Mouse (Mus musculus) liver, embryonic 14.5 days (tissue): Measurements from ENCODE around the gene Dock1. TPM values are rescaled to one million over a fixed set of nuclear protein-coding genes. Genes with fewer than 3 reads are reported as not detected.

Experiments used
- ATAC-seq: fragments of 200-750 bp; cut with Nextera tagmentation; 2 replicates; pipeline ENCODE4 v1.8.0; 2017; ENCODE audit warnings: moderate number of reproducible peaks, mild to moderate bottlenecking, moderate library complexity; ENCODE audit not compliant: insufficient read depth
- DNase-seq, 3 experiments: peaks; one replicate each; pipeline ENCODE4 v3.0.0-alpha.2; 2012 to 2013; ENCODE audit warnings: low read depth in 3 of 3, low spot score in 3 of 3
- H3K27ac ChIP-seq: fragments of 300-500 bp; sonication (generic); 2 replicates; pipeline ENCODE4 v1.5.1; 2014; ENCODE audit warnings: moderate library complexity, mild to moderate bottlenecking, control low read depth, inconsistent platforms
- H3K27me3 ChIP-seq: fragments of 300-500 bp; sonication (generic); 2 replicates; pipeline ENCODE4 v1.6.1; 2014; ENCODE audit warnings: mild to moderate bottlenecking, low read length, moderate library complexity; ENCODE audit not compliant: control insufficient read depth, insufficient read depth
- H3K36me3 ChIP-seq: fragments of 300-500 bp; sonication (generic); replicated peaks from 2 replicates; pipeline ENCODE4 v1.6.1; 2014; ENCODE audit warnings: low read depth; ENCODE audit not compliant: control insufficient read depth, insufficient read depth
- H3K4me1 ChIP-seq, 2 experiments: fragments of 200-500 bp in 1 of 2; fragments of 300-500 bp in 1 of 2; sonication (generic) in 1 of 2; replicated peaks; 2 replicates each; pipeline ENCODE4 v1.6.1; 2012 to 2014; ENCODE audit warnings: antibody characterized with exemption in 1 of 2, inconsistent platforms in 1 of 2, low read length in 1 of 2; ENCODE audit not compliant: control insufficient read depth in 2 of 2, insufficient read depth in 2 of 2
- H3K4me2 ChIP-seq: fragments of 300-500 bp; sonication (generic); 2 replicates; pipeline ENCODE4 v1.6.1; 2014; ENCODE audit warnings: low read depth, mild to moderate bottlenecking, control low read depth, moderate library complexity
- H3K4me3 ChIP-seq, 2 experiments: fragments of 200-500 bp in 1 of 2; fragments of 300-500 bp in 1 of 2; sonication (generic) in 1 of 2; 2 replicates each; pipeline ENCODE4 v1.5.1; 2012 to 2014; ENCODE audit warnings: low read depth in 2 of 2, low read length in 2 of 2, mild to moderate bottlenecking in 2 of 2, control low read depth in 1 of 2, inconsistent platforms in 1 of 2, moderate library complexity in 1 of 2; ENCODE audit not compliant: insufficient read depth in 1 of 2
- H3K9ac ChIP-seq: fragments of 300-500 bp; sonication (generic); replicated peaks from 2 replicates; pipeline ENCODE4 v1.6.1; 2014; ENCODE audit warnings: mild to moderate bottlenecking, control low read depth, moderate library complexity
- H3K9me3 ChIP-seq: fragments of 300-500 bp; sonication (generic); 2 replicates; pipeline ENCODE4 v1.6.1; 2016; ENCODE audit warnings: low read length, mixed read lengths; ENCODE audit not compliant: control insufficient read depth
- CTCF ChIP-seq: IDR thresholded peaks from 2 replicates; pipeline ENCODE4 v1.5.1; 2016; ENCODE audit warnings: antibody characterized with exemption, low read depth, control low read depth
- EP300 ChIP-seq: IDR thresholded peaks from 2 replicates; pipeline ENCODE4 v1.6.1; 2016; ENCODE audit warnings: antibody characterized with exemption, low read depth
- WGBS: fragments of 180-500 bp; shearing (Covaris S2); extraction: QIAGEN DNeasy Blood & Tissue Kit; methylation state at CpG from one replicate; pipeline ENCODE4 v1.1.7; 2014; ENCODE audit not compliant: insufficient replicate concordance; 5-methylcytosine and 5-hydroxymethylcytosine counted together
- polyA plus RNA-seq, 2 experiments: library from polyadenylated mRNA; depleted of rRNA in 1 of 2; stranded (reverse) in 1 of 2; unstranded in 1 of 2; fragments of >200 nt; fragmentation: Nextera tagmentation in 1 of 2; extraction: Ambion mirVana in 1 of 2; gene quantifications; 2 replicates each; pipeline versions ENCODE4 v1.2.1 to v1.2.3; 2012 to 2014

The Dock1 gene
- polyA plus RNA-seq, 2 experiments = 1.9 to 2.5 TPM

- ATAC-seq (no peak), DNase-seq (no peak)
- Histone ChIP-seq H3K36me3 (no peaks in the 10 kb centered on the region), H3K9me3 (no peaks in the 10 kb centered on the region), H3K27ac (no peak overlapping the region), H3K4me3 (no peak overlapping the region), H3K4me2 (no peak overlapping the region), H3K9ac (no peak overlapping the region), H3K27me3 (no peaks in the 10 kb centered on the region), H3K4me1 (no peaks in the 10 kb centered on the region)
- TF ChIP-seq EP300 (no peak), CTCF (no peak)
- 61% methylated on average over 8 of the region's 8 CpGs for WGBS
Observed at GRCm38 (mm10) chr7:135053186-135053715, 382.8 kb downstream of the Dock1 start.

- 50% methylated on average over 7 of the region's 7 CpGs for WGBS
- DNase-seq (no peak), ATAC-seq (no peak)
- TF ChIP-seq EP300 (no peak), CTCF (no peak)
- no peaks in the 10 kb centered on the region for H3K27me3 ChIP-seq
- no peak overlapping the region for H3K27ac ChIP-seq
- H3K4me3 ChIP-seq = no peak overlapping the region
- H3K4me2 ChIP-seq = no peak overlapping the region
- no peak overlapping the region for H3K9ac ChIP-seq
- no peaks in the 10 kb centered on the region for H3K9me3 ChIP-seq
- H3K4me1 ChIP-seq = no peaks in the 10 kb centered on the region
- no peaks in the 10 kb centered on the region for H3K36me3 ChIP-seq
Observed at GRCm38 (mm10) chr7:135054664-135055063, 384.2 kb downstream of the Dock1 start.

- ATAC-seq (no peak), DNase-seq (no peak)
- Histone ChIP-seq H3K36me3 (no peaks in the 10 kb centered on the region), H3K4me3 (no peak overlapping the region), H3K27ac (no peak overlapping the region), H3K4me2 (no peak overlapping the region), H3K9ac (no peak overlapping the region), H3K9me3 (no peaks in the 10 kb centered on the region), H3K27me3 (no peaks in the 10 kb centered on the region), H3K4me1 (no peaks in the 10 kb centered on the region)
- TF ChIP-seq CTCF (no peak), EP300 (no peak)
- 65% methylated on average over 4 of the region's 4 CpGs for WGBS
Observed at GRCm38 (mm10) chr7:135059071-135059470, 388.6 kb downstream of the Dock1 start.

GRCm38 (mm10) chr7:135059562-135059961 is 389.1 kb downstream of the Dock1 start:
- H3K4me1 ChIP-seq = no peaks in the 10 kb centered on the region
- 74% methylated on average over 3 of the region's 3 CpGs for WGBS
- H3K9ac ChIP-seq = no peak overlapping the region
- no peaks in the 10 kb centered on the region for H3K27me3 ChIP-seq
- H3K4me3 ChIP-seq = no peak overlapping the region
- TF ChIP-seq CTCF (no peak), EP300 (no peak)
- no peaks in the 10 kb centered on the region for H3K36me3 ChIP-seq
- no peaks in the 10 kb centered on the region for H3K9me3 ChIP-seq
- no peak overlapping the region for H3K4me2 ChIP-seq
- ATAC-seq = no peak
- no peak overlapping the region for H3K27ac ChIP-seq
- DNase-seq = no peak

GRCm38 (mm10) chr7:135063886-135064285 is 393.4 kb downstream of the Dock1 start:
- WGBS = 55% methylated on average over 5 of the region's 5 CpGs
- Histone ChIP-seq H3K27ac (no peak overlapping the region), H3K4me3 (no peak overlapping the region), H3K9me3 (no peaks in the 10 kb centered on the region), H3K4me1 (no peaks in the 10 kb centered on the region), H3K4me2 (no peak overlapping the region), H3K36me3 (no peaks in the 10 kb centered on the region), H3K27me3 (no peaks in the 10 kb centered on the region), H3K9ac (no peak overlapping the region)
- DNase-seq (no peak), ATAC-seq (no peak)
- TF ChIP-seq CTCF (no peak), EP300 (no peak)
